Mouse (Mus musculus) layer of hippocampus, postnatal 14 days (tissue): ENCODE data around the gene Mocs1. TPM values are rescaled to one million over a fixed set of nuclear protein-coding genes. Genes with fewer than 3 reads are reported as not detected.

Experiments
- DNase-seq, 2 experiments: peaks; one replicate each; pipeline ENCODE4 v3.0.0; 2021 to 2022; ENCODE audit warnings: low spot score in 2 of 2, mixed read lengths in 1 of 2
- long read RNA-seq, 2 experiments: library from polyadenylated mRNA; stranded (forward); transcript quantifications; one replicate each; pipeline ENCODE4 v2.0.0; 2021
- total RNA-seq, 2 experiments: library from RNA; stranded (reverse); gene quantifications; 2 replicates each; pipeline ENCODE4 v1.2.3; 2021

The Mocs1 gene
- 10 to 100 TPM; 14.5 to 18.9 TPM for total RNA-seq
- long read RNA-seq, experiment 1, partial matches to known transcripts = 0 of 1 reads
- long read RNA-seq, experiment 1, other reads (novel, unspliced or antisense) = 0 of 1 reads
- long read RNA-seq, experiment 2, partial matches to known transcripts = 1 of 1 reads
- long read RNA-seq, experiment 2, other reads (novel, unspliced or antisense) = 0 of 1 reads

- peak; percentile 83 to 95 for DNase-seq
These were observed at the start of gene Mocs1 for GRCm38 (mm10) chr17:49428239-49428688. Gene Mocs1 (plus strand): TSS chr17:49428362.

DNA sequence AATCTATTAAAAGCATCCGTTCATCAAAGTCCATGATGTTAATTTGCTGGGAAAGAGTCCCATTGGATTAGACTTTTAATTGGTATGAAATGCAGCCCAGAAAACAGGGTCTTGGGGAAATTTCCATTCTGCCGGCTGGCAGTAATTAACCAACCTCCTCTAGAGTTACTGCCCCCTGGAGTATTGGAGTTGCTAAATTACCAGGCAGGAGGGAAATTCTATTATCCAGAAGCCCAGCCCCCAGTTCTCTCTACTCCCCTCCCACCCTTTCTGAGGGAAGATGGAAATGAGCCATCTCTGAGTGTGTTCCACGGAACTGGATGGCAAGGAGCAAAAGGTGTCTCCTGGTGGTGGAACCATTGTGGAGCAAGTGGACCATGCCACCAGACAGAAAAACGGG, 48.5 kb upstream of the Mocs1 start:
- no peak for DNase-seq

GRCm38 (mm10) chr17:49384217-49384943, 43.8 kb upstream of the Mocs1 start:
- no peak for DNase-seq

GRCm38 (mm10) chr17:49387741-49388140, 40.4 kb upstream of the Mocs1 start:
- DNase-seq = no peak

GRCm38 (mm10) chr17:49392751-49393150, 35.4 kb upstream of the Mocs1 start:
- DNase-seq = no peak

DNA sequence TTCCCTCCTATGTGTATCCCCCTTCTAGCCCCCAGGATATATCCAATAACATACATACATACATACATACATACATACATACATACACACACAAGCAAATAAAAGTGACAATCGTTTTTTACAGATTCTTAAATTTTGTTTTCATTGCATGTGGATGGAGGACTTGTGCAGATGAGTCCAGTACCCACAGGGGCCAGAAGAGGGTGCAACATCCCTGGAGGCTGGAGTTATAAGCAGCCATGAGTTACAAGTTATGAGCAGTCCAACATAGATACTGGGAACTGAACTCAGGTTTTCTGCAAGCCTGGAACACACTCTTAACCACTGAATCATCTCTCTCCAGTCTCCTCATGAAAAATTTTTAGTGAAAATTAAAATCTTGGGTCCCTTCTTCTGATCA, 33.3 kb upstream of the Mocs1 start:
- no peak for DNase-seq

- no peak for DNase-seq
These were observed 28.6 kb upstream of the Mocs1 start for GRCm38 (mm10) chr17:49399605-49400004.

DNA sequence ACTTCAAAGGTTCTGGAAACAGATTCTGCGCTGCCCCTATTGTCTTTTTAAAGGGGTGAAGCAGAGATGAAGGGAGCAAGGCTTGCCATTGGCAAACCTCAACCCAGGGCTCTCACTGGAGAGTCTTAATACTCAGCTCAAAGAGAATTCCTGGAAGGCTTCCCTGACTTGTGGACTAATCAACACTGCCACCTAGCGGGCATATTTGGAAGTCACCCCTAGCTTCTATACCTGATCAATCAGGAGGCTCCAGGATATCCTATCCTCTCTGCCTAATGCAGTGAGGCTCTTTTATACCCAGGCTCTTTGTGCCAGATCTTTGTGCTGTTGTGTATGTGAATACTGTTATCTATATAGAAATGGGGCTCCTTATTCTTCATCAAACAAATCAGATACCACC, 28.0 kb upstream of the Mocs1 start:
- peak; percentile 85 to 88 for DNase-seq

- DNase-seq = no peak
These were observed 25.0 kb upstream of the Mocs1 start for GRCm38 (mm10) chr17:49403151-49403550.

GRCm38 (mm10) chr17:49405927-49406326, 22.2 kb upstream of the Mocs1 start:
- DNase-seq = no peak

GRCm38 (mm10) chr17:49412974-49413373, 15.2 kb upstream of the Mocs1 start:
- no peak for DNase-seq

- DNase-seq = no peak
These were observed 14.6 kb upstream of the Mocs1 start for GRCm38 (mm10) chr17:49413554-49413953.

DNA sequence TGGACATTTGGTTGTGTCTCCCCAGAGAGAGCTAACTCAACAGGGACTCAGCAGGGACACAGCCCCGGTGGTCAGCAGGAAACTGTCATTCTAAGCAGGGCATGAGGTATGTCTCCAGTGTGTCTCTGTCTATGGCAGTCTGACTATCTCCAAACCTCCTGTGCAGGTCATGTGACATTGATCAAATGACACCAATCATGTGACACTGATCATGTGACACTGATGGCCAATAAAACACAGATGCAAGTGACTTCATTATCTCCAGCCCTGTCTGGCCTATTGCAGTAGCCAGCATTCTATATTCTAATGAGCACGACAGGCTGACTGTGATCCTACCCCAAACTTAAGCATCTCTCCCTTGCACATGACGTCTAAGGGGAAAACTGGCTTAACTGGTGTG, 11.9 kb upstream of the Mocs1 start:
- no peak for DNase-seq

DNA sequence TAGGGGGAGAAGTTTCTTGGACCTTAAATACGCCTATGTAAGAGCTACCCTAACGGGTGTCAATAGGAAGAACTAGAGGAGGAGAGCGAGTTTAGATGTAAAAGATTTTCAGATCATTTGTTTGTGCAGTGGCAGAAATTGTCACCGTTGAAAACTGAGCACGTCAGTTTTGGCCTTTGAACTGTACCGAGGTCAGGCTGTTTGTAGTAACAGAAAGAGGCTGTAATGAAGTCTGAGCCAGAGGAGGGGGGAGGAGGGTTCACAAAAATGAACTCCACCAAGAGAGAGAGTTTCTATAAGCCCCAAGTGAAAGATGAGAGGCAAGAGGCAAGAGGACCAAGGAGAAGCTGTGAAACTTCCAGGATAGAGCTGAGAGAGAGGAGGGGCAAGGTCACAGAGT, 8.3 kb upstream of the Mocs1 start:
- no peak for DNase-seq

DNA sequence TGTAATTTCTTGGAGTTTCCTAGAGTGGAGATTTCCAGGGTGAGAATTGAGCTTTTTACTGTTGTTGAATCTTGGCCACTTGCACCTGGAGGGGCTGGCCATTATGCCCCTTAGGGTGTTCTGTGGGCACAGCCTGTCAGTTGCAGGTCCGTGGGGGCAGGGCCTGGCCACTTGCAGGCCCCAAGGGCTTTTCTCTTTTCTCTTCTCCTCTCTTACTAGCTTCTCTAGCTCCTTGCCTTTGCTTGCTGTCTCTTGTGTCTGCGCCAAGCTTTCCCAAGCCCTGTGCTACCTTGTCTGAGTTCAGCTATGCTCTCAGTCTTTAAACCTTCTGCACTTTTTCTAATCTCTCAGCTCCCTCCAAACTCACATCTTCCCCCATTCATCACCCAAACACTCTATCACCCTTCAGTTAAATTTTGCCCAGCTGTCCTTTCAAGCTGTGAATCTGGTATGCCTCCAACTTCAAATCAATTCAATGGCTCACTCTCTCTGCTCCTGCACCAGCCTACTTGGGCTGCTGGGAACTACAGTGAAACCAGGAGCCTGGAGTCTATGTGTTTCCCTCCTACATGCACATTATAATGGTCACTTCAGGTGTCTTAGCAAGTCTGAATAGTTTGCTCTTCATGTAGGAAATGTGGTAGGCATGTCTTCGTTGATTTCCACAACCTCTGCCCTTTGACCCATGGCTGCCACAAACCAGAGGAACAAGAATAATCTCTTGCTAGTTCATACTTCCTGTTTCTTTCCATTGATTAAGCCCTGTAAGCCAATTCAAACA, 5.7 kb upstream of the Mocs1 start:
- DNase-seq = peak in 1 of 2 experiments; percentile 58

DNA sequence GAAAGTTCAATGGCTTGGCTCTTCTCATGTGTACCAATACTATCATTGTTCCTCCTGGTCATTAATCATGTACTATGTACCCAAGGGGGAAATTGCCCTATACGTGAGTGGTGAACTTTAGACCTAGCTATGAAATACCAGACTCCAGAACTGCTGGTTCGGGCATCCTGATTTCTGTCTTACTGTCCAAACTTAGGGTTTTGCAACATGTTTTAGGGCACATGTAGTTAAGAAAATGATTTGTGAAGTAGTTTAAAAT, 5.2 kb upstream of the Mocs1 start:
- DNase-seq = no peak

GRCm38 (mm10) chr17:49423872-49424271, 4.3 kb upstream of the Mocs1 start:
- DNase-seq = no peak

GRCm38 (mm10) chr17:49427631-49428238, 427 bp upstream of the Mocs1 start:
- no peak for DNase-seq

- no peak for DNase-seq
These were observed 721 bp downstream of the Mocs1 start for GRCm38 (mm10) chr17:49428751-49429415.

GRCm38 (mm10) chr17:49429471-49430129, 1.4 kb downstream of the Mocs1 start:
- DNase-seq = no peak

DNA sequence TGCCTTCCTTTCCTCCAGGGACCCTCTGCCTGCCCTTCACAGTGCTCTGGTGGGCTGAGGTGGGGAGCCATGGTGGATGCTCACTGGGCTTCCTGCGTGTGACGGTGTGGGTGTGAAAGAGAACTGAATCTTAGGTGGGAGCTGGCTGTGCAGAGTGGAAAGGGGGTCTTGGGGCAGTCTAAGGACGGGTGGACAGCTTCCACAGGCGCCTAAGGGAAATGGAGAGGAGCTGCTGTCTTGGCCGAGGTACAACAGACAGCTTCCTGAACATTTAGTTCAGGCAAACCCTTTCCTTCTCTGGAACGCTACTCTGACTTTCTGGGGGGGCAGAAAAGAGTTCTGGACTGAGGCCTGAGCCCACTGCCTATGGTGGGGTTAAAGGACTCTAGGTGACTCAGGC, 2.0 kb downstream of the Mocs1 start:
- no peak for DNase-seq
